In genomic region chr7:79349738-79350386, GRCm38 (mm10) we compare ENCODE assay signal across 9 mouse cellular contexts. TPM values are rescaled to one million over a fixed set of nuclear protein-coding genes. Genes with fewer than 3 reads are reported as not detected.
DNase-seq lines count a peak whose midpoint lies in the region; ATAC-seq and TF ChIP-seq lines count a peak whose summit lies in the region.
"Had no signal": no experiment of that assay in that cellular context is flagged by ENCODE, and none has a peak within 500 bp of the region (broad histone marks: within the 10 kb centered on the region; RNA-seq: fewer than 3 reads in every experiment).

No protein-coding gene starts in this region.

- no peak overlapping the region for H3K9ac ChIP-seq in heart, adult 2 months (ENCODE audit: low read depth, low read length)
- H3K9ac ChIP-seq in liver, embryonic 11.5 days (ENCODE audit: low read depth, low read length) = no peak overlapping the region
- no peak overlapping the region for H3K9ac ChIP-seq in neural tube, embryonic 11.5 days (ENCODE audit: low read length)
- H3K9ac ChIP-seq in stomach, postnatal 0 days (ENCODE audit: low read length) = no peak overlapping the region
- H3K9ac ChIP-seq: heart, embryonic 13.5 days had no signal

- no peaks in the 10 kb centered on the region for H3K9me3 ChIP-seq in liver, embryonic 11.5 days (ENCODE audit: control insufficient read depth, low read length)
- no peaks in the 10 kb centered on the region for H3K9me3 ChIP-seq in neural tube, embryonic 11.5 days (ENCODE audit: control insufficient read depth, low read length)
- no peaks in the 10 kb centered on the region for H3K9me3 ChIP-seq in stomach, postnatal 0 days (ENCODE audit: control insufficient read depth, low read length)
- H3K9me3 ChIP-seq: heart, embryonic 13.5 days had no signal

- peak; percentile 71 for DNase-seq in CD4-positive helper T cell, adult 2 months (ENCODE audit: low read depth, low spot score)
- peak; percentile 52 for DNase-seq in adrenal gland, adult 2 months
- peak; percentile 74 for DNase-seq in embryo, embryonic 9.5 days (ENCODE audit: extremely low spot score)
- peak; percentile 63 to 68 for DNase-seq in heart, adult 2 months
- DNase-seq in kidney, postnatal 10 days = peak; percentile 87
- peak; percentile 49 for DNase-seq in liver, embryonic 11.5 days (ENCODE audit: low spot score)
- peak; percentile 73 for DNase-seq in neural tube, embryonic 11.5 days (ENCODE audit: low spot score)
- peak; percentile 70 for DNase-seq in stomach, postnatal 0 days (ENCODE audit: low spot score)

- WGBS in heart, adult 2 months = 45% methylated on average over 12 of the region's 12 CpGs
- 47% methylated on average over 12 of the region's 12 CpGs for WGBS in liver, embryonic 11.5 days
- 46% methylated on average over 12 of the region's 12 CpGs for WGBS in neural tube, embryonic 11.5 days
- 41% methylated on average over 12 of the region's 12 CpGs for WGBS in stomach, postnatal 0 days

- ATAC-seq in liver, embryonic 11.5 days (replicated peaks; ENCODE audit: low FRiP score) = peak; percentile 48
- no peak; the same call in 1 of the 2 replicates for ATAC-seq in neural tube, embryonic 11.5 days (ENCODE audit: insufficient read depth, low FRiP score, low TSS enrichment)
- peak; percentile 13 for ATAC-seq in stomach, postnatal 0 days (ENCODE audit: low FRiP score, low TSS enrichment)

- H3K27ac ChIP-seq in heart, adult 2 months = peak overlapping the region; percentile 35; the same call in 1 of the 2 replicates
- H3K27ac ChIP-seq in liver, embryonic 11.5 days (ENCODE audit: low read depth, low read length) = no peak overlapping the region
- H3K27ac ChIP-seq in neural tube, embryonic 11.5 days (ENCODE audit: low read depth, low read length) = no peak overlapping the region
- H3K27ac ChIP-seq in stomach, postnatal 0 days (replicated peaks) = no peak overlapping the region
- H3K27ac ChIP-seq: heart, embryonic 13.5 days had no signal

- intact Hi-C loops in heart, adult 2 months (cut with DNase I) = loop anchor here (1.0 to 5.0 kb wide), 3 partner anchors 104 to 428 kb away; no protein-coding TSS in a partner anchor

- no peaks in the 10 kb centered on the region for H3K36me3 ChIP-seq in heart, adult 2 months (ENCODE audit: control insufficient read depth, insufficient read depth, low read length)
- peaks cover 25% of the 10 kb centered on the region for H3K36me3 ChIP-seq in liver, embryonic 11.5 days (ENCODE audit: control insufficient read depth, insufficient read depth, low read length)
- H3K36me3 ChIP-seq in neural tube, embryonic 11.5 days (ENCODE audit: control insufficient read depth, insufficient read depth, low read length) = peaks cover 4% of the 10 kb centered on the region
- peaks cover 23% of the 10 kb centered on the region; the same call in 1 of the 2 replicates for H3K36me3 ChIP-seq in stomach, postnatal 0 days (ENCODE audit: control insufficient read depth, insufficient read depth, low read length)

- no peak for TF ChIP-seq POLR2A in heart, adult 2 months (IDR thresholded peaks at IDR 0.05; ENCODE audit: insufficient read depth, low read depth, low read length)

- peak; percentile 89 for TF ChIP-seq CTCF in heart, adult 2 months (IDR thresholded peaks at IDR 0.05)
- peak; percentile 98 for TF ChIP-seq CTCF in stomach, postnatal 0 days (IDR thresholded peaks at IDR 0.05; ENCODE audit: low read depth)

- peak; percentile 88 for TF ChIP-seq EP300 in heart, adult 2 months (IDR thresholded peaks at IDR 0.05; ENCODE audit: insufficient read depth, low read depth, low read length)
- TF ChIP-seq EP300 in stomach, postnatal 0 days (optimal IDR thresholded peaks at IDR 0.05) = no peak

- no peaks in the 10 kb centered on the region for H3K27me3 ChIP-seq in heart, adult 2 months (ENCODE audit: control insufficient read depth, insufficient read depth, low read length)
- no peaks in the 10 kb centered on the region for H3K27me3 ChIP-seq in liver, embryonic 11.5 days (replicated peaks; ENCODE audit: control insufficient read depth, insufficient read depth, low read length)
- H3K27me3 ChIP-seq in neural tube, embryonic 11.5 days (ENCODE audit: control insufficient read depth, insufficient read depth, low read length) = no peaks in the 10 kb centered on the region
- no peaks in the 10 kb centered on the region for H3K27me3 ChIP-seq in stomach, postnatal 0 days (ENCODE audit: control insufficient read depth, insufficient read depth, low read length)

- no peak overlapping the region for H3K4me3 ChIP-seq in heart, adult 2 months
- H3K4me3 ChIP-seq in liver, embryonic 11.5 days (ENCODE audit: low read depth, low read length) = no peak overlapping the region
- H3K4me3 ChIP-seq in neural tube, embryonic 11.5 days (ENCODE audit: low read depth, low read length) = no peak overlapping the region
- no peak overlapping the region for H3K4me3 ChIP-seq in stomach, postnatal 0 days (ENCODE audit: low read depth, low read length)
- H3K4me3 ChIP-seq: heart, embryonic 13.5 days had no signal

- H3K4me1 ChIP-seq in heart, adult 2 months (ENCODE audit: control insufficient read depth, insufficient read depth, low read length) = peaks cover 2% of the 10 kb centered on the region
- H3K4me1 ChIP-seq in liver, embryonic 11.5 days (replicated peaks; ENCODE audit: control insufficient read depth, insufficient read depth, low read length) = no peaks in the 10 kb centered on the region
- H3K4me1 ChIP-seq in neural tube, embryonic 11.5 days (ENCODE audit: control insufficient read depth, insufficient read depth, low read length) = no peaks in the 10 kb centered on the region
- no peaks in the 10 kb centered on the region for H3K4me1 ChIP-seq in stomach, postnatal 0 days (replicated peaks; ENCODE audit: control insufficient read depth, insufficient read depth)

- H3K4me2 ChIP-seq in liver, embryonic 11.5 days = no peak overlapping the region
- no peak overlapping the region for H3K4me2 ChIP-seq in neural tube, embryonic 11.5 days (ENCODE audit: low read depth)
- no peak overlapping the region for H3K4me2 ChIP-seq in stomach, postnatal 0 days (replicated peaks; ENCODE audit: low read depth)
- H3K4me2 ChIP-seq: heart, embryonic 13.5 days had no signal

- no peaks in the 10 kb centered on the region for H3K79me2 ChIP-seq in heart, adult 2 months (replicated peaks; ENCODE audit: control insufficient read depth, insufficient read depth, low read length)

RNA-seq across cellular contexts. Expression of gene Rlbp1, which starts 37.0 kb away (rescaled TPM):
- not detected for total RNA-seq in adrenal gland, adult 2 months (2021)
- polyA plus RNA-seq in adrenal gland, adult 2 months (2012; rRNA removed) = 0.38 and 0.56 TPM in 2 replicates
- not detected for total RNA-seq in heart, adult 2 months (2021)
- not detected in 2 replicates for polyA plus RNA-seq in heart, adult 2 months (2012; rRNA removed)
- polyA plus RNA-seq in liver, embryonic 11.5 days (2014; fragmentation: Nextera tagmentation; extraction: Ambion mirVana) = 0.45 TPM in 1 of 2 replicates, not detected in the other
- 0.50 and 1.1 TPM in 2 replicates for polyA plus RNA-seq in neural tube, embryonic 11.5 days (2014; fragmentation: Nextera tagmentation; extraction: Ambion mirVana)
- polyA plus RNA-seq in stomach, postnatal 0 days (2015; fragmentation: Nextera tagmentation; extraction: Ambion mirVana) = 0.16 and 0.28 TPM in 2 replicates
- polyA plus RNA-seq: heart, embryonic 13.5 days had no signal

RNA-seq across cellular contexts. Expression of gene Fanci, which starts 41.9 kb away (rescaled TPM):
- total RNA-seq in adrenal gland, adult 2 months (2021) = under 1 TPM; 0.35 to 0.49 TPM
- 0.37 and 0.44 TPM in 2 replicates for polyA plus RNA-seq in adrenal gland, adult 2 months (2012; rRNA removed)
- total RNA-seq in heart, adult 2 months (2021) = under 1 TPM; 0.08 to 0.34 TPM
- 0.23 and 0.56 TPM in 2 replicates for polyA plus RNA-seq in heart, adult 2 months (2012; rRNA removed)
- 17.2 and 20.9 TPM in 2 replicates for polyA plus RNA-seq in liver, embryonic 11.5 days (2014; fragmentation: Nextera tagmentation; extraction: Ambion mirVana)
- 16.5 and 16.6 TPM in 2 replicates for polyA plus RNA-seq in neural tube, embryonic 11.5 days (2014; fragmentation: Nextera tagmentation; extraction: Ambion mirVana)
- 1.4 and 1.8 TPM in 2 replicates for polyA plus RNA-seq in stomach, postnatal 0 days (2015; fragmentation: Nextera tagmentation; extraction: Ambion mirVana)
